Mouse (Mus musculus): ENCODE data around the gene Dab2ip. TPM values are rescaled to one million over a fixed set of nuclear protein-coding genes. Genes with fewer than 3 reads are reported as not detected.

Dab2ip gene
- polyA plus RNA-seq, 1 experiment, result 46.9 TPM

DNA sequence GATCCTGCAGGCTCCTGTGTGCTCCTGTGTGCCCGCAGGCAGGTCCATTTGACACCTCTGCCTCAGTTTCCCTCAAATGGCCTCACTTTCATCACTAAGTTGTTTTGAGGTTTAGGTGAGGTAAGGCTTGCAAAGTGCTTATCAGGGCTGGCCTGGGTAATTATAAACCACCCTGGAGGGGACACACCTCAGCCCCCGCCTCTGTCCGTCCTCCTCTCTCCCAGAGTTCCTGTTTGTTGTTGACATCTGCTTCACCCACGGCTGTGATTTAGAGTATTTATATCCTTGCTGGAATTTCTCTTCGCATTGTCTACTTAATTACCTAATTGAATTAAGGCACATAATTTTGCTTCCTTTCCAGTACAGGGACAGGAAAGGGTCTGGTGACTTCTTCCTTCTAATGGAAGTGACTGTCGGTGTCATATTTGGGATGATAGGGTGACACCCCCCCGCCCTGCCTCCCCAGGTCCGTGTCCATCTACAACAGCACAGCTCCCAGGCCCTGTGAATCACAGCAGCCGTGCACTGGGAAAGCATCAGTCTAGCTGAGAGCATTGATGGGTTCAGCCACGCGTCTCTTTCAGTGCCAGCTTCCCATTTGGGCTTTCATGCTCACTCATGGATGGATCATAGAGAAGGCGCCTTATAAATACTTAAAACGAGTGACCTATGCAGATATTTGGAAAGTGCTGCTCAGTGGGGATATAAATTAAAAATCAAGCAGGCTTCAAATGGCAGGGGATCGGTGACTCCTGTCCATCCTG is 34.1 kb downstream of the Dab2ip start:
- no peak for TF ChIP-seq MYOG (IDR thresholded peaks at IDR 0.05; ENCODE audit: control insufficient read depth in 1 of 3, insufficient read depth in 1 of 3, insufficient read length in 2 of 3, low read depth in 2 of 3)
- no peak for TF ChIP-seq TCF12 (IDR thresholded peaks at IDR 0.05; ENCODE audit: insufficient read depth, poor library complexity, severe bottlenecking)
- TF ChIP-seq MAX (IDR thresholded peaks at IDR 0.05; ENCODE audit: low read depth), result no peak
- no peak for TF ChIP-seq CEBPB (IDR thresholded peaks at IDR 0.05; ENCODE audit: insufficient read depth, poor library complexity, severe bottlenecking)
- no peak for TF ChIP-seq POLR2AphosphoS2 (IDR thresholded peaks at IDR 0.05; ENCODE audit: insufficient read length, low read depth)
- no peak for TF ChIP-seq E2F4 (IDR thresholded peaks at IDR 0.05; ENCODE audit: insufficient read depth)
- Histone ChIP-seq H3ac (ENCODE audit: control insufficient read depth, insufficient read length) (no peak overlapping the region), H3K36me3 (ENCODE audit: control insufficient read depth, insufficient read depth) (no peaks in the 10 kb centered on the region), H3K27me3 (ENCODE audit: control insufficient read depth, insufficient read depth, insufficient read length) (no peaks in the 10 kb centered on the region), H3K79me2 (ENCODE audit: control insufficient read depth, insufficient read depth) (no peaks in the 10 kb centered on the region), H3K4me2 (ENCODE audit: low read depth) (no peak overlapping the region), H3K4me3 (no peak overlapping the region)

- no peak for TF ChIP-seq MYOD1 (IDR thresholded peaks at IDR 0.05; ENCODE audit: control insufficient read depth in 1 of 3, insufficient read length in 2 of 3, low read depth in 2 of 3)
- TF ChIP-seq TCF3 (IDR thresholded peaks at IDR 0.05; ENCODE audit: insufficient read length, low read depth), result no peak
- TF ChIP-seq REST (IDR thresholded peaks at IDR 0.05; ENCODE audit: insufficient read depth, insufficient read length), result no peak
- no peak for TF ChIP-seq TCF12 (IDR thresholded peaks at IDR 0.05; ENCODE audit: insufficient read depth, poor library complexity, severe bottlenecking)
- TF ChIP-seq E2F4 (IDR thresholded peaks at IDR 0.05; ENCODE audit: insufficient read depth), result no peak
- TF ChIP-seq CEBPB (IDR thresholded peaks at IDR 0.05; ENCODE audit: insufficient read depth, poor library complexity, severe bottlenecking), result no peak
- no peak for TF ChIP-seq POLR2A (IDR thresholded peaks at IDR 0.05; ENCODE audit: insufficient read length, low read depth)
- no peak for TF ChIP-seq POLR2AphosphoS2 (IDR thresholded peaks at IDR 0.05; ENCODE audit: insufficient read length, low read depth)
- no peak for TF ChIP-seq USF1 (IDR thresholded peaks at IDR 0.05; ENCODE audit: low read depth)
- Histone ChIP-seq H3K36me3 (ENCODE audit: control insufficient read depth, insufficient read depth) (no peaks in the 10 kb centered on the region), H3K4me3 (no peak overlapping the region), H3K79me2 (ENCODE audit: control insufficient read depth, insufficient read depth) (no peaks in the 10 kb centered on the region), H3K4me2 (ENCODE audit: low read depth) (no peak overlapping the region), H3ac (ENCODE audit: control insufficient read depth, insufficient read length) (no peak overlapping the region), H3K27me3 (ENCODE audit: control insufficient read depth, insufficient read depth, insufficient read length) (no peaks in the 10 kb centered on the region)
Observed at GRCm38 (mm10) chr2:35592725-35593392, 34.8 kb downstream of the Dab2ip start.

DNA sequence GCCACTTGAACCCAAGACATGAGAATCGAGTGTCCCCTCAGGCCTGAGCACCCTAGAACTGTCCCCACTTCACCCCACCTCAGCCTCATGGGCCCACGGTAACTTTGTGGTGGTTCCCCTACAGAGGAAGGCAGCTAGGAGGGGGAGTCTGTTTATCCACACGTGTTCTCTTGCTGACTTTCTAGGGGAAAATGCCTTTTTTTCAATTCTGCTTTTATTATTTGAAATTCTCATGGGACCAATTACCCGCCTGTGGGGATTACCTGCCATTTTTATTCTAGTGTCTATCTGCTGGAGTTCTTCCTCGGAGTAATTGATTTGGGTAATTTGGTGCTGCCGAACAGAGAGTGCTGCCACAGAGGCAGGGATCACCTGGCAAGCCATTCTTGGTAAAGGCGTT is 35.8 kb downstream of the Dab2ip start:
- H3K4me3 ChIP-seq, result no peak overlapping the region
- no peaks in the 10 kb centered on the region for H3K36me3 ChIP-seq (ENCODE audit: control insufficient read depth, insufficient read depth)
- TF ChIP-seq USF1 (IDR thresholded peaks at IDR 0.05; ENCODE audit: low read depth) (no peak), TCF12 (IDR thresholded peaks at IDR 0.05; ENCODE audit: insufficient read depth, poor library complexity, severe bottlenecking) (no peak), REST (IDR thresholded peaks at IDR 0.05; ENCODE audit: insufficient read depth, insufficient read length) (no peak), TCF3 (IDR thresholded peaks at IDR 0.05; ENCODE audit: insufficient read length, low read depth) (no peak), MYOG (IDR thresholded peaks at IDR 0.05; ENCODE audit: control insufficient read depth in 1 of 3, insufficient read depth in 1 of 3, insufficient read length in 2 of 3, low read depth in 2 of 3) (no peak), MAX (IDR thresholded peaks at IDR 0.05; ENCODE audit: low read depth) (no peak), POLR2AphosphoS2 (IDR thresholded peaks at IDR 0.05; ENCODE audit: insufficient read length, low read depth) (no peak), MYOD1 (IDR thresholded peaks at IDR 0.05; ENCODE audit: control insufficient read depth in 1 of 3, insufficient read length in 2 of 3, low read depth in 2 of 3) (no peak), CEBPB (IDR thresholded peaks at IDR 0.05; ENCODE audit: insufficient read depth, poor library complexity, severe bottlenecking) (no peak), E2F4 (IDR thresholded peaks at IDR 0.05; ENCODE audit: insufficient read depth) (no peak), SRF (IDR thresholded peaks at IDR 0.05; ENCODE audit: control insufficient read depth, insufficient read length, low read depth) (no peak), POLR2A (IDR thresholded peaks at IDR 0.05; ENCODE audit: insufficient read length, low read depth) (no peak)
- H3K27me3 ChIP-seq (ENCODE audit: control insufficient read depth, insufficient read depth, insufficient read length), result no peaks in the 10 kb centered on the region
- no peak overlapping the region for H3K4me2 ChIP-seq (ENCODE audit: low read depth)
- H3K79me2 ChIP-seq (ENCODE audit: control insufficient read depth, insufficient read depth), result no peaks in the 10 kb centered on the region
- H3ac ChIP-seq (ENCODE audit: control insufficient read depth, insufficient read length), result no peak overlapping the region

GRCm38 (mm10) chr2:35595102-35595501 is 37.0 kb downstream of the Dab2ip start:
- TF ChIP-seq MYOG (IDR thresholded peaks at IDR 0.05; ENCODE audit: control insufficient read depth in 1 of 3, insufficient read depth in 1 of 3, insufficient read length in 2 of 3, low read depth in 2 of 3) (no peak), SRF (IDR thresholded peaks at IDR 0.05; ENCODE audit: control insufficient read depth, insufficient read length, low read depth) (no peak), E2F4 (IDR thresholded peaks at IDR 0.05; ENCODE audit: insufficient read depth) (no peak), MAX (IDR thresholded peaks at IDR 0.05; ENCODE audit: low read depth) (no peak), USF1 (IDR thresholded peaks at IDR 0.05; ENCODE audit: low read depth) (no peak), TCF12 (IDR thresholded peaks at IDR 0.05; ENCODE audit: insufficient read depth, poor library complexity, severe bottlenecking) (no peak)
- Histone ChIP-seq H3K4me3 (no peak overlapping the region), H3ac (ENCODE audit: control insufficient read depth, insufficient read length) (no peak overlapping the region), H3K36me3 (ENCODE audit: control insufficient read depth, insufficient read depth) (no peaks in the 10 kb centered on the region), H3K79me2 (ENCODE audit: control insufficient read depth, insufficient read depth) (no peaks in the 10 kb centered on the region), H3K4me2 (ENCODE audit: low read depth) (no peak overlapping the region), H3K27me3 (ENCODE audit: control insufficient read depth, insufficient read depth, insufficient read length) (no peaks in the 10 kb centered on the region)

GRCm38 (mm10) chr2:35595718-35596117 is 37.7 kb downstream of the Dab2ip start:
- TF ChIP-seq USF1 (IDR thresholded peaks at IDR 0.05; ENCODE audit: low read depth), result no peak
- no peak for TF ChIP-seq REST (IDR thresholded peaks at IDR 0.05; ENCODE audit: insufficient read depth, insufficient read length)
- TF ChIP-seq MYOD1 (IDR thresholded peaks at IDR 0.05; ENCODE audit: control insufficient read depth in 1 of 3, insufficient read length in 2 of 3, low read depth in 2 of 3), result no peak
- TF ChIP-seq E2F4 (IDR thresholded peaks at IDR 0.05; ENCODE audit: insufficient read depth), result no peak
- TF ChIP-seq CEBPB (IDR thresholded peaks at IDR 0.05; ENCODE audit: insufficient read depth, poor library complexity, severe bottlenecking), result no peak
- no peak for TF ChIP-seq MAX (IDR thresholded peaks at IDR 0.05; ENCODE audit: low read depth)
- TF ChIP-seq POLR2AphosphoS2 (IDR thresholded peaks at IDR 0.05; ENCODE audit: insufficient read length, low read depth), result no peak
- TF ChIP-seq SRF (IDR thresholded peaks at IDR 0.05; ENCODE audit: control insufficient read depth, insufficient read length, low read depth), result no peak
- TF ChIP-seq TCF3 (IDR thresholded peaks at IDR 0.05; ENCODE audit: insufficient read length, low read depth), result no peak
- no peak for TF ChIP-seq POLR2A (IDR thresholded peaks at IDR 0.05; ENCODE audit: insufficient read length, low read depth)
- no peak for TF ChIP-seq TCF12 (IDR thresholded peaks at IDR 0.05; ENCODE audit: insufficient read depth, poor library complexity, severe bottlenecking)
- no peak for TF ChIP-seq MYOG (IDR thresholded peaks at IDR 0.05; ENCODE audit: control insufficient read depth in 1 of 3, insufficient read depth in 1 of 3, insufficient read length in 2 of 3, low read depth in 2 of 3)
- H3K36me3 ChIP-seq (ENCODE audit: control insufficient read depth, insufficient read depth), result no peaks in the 10 kb centered on the region
- H3ac ChIP-seq (ENCODE audit: control insufficient read depth, insufficient read length), result no peak overlapping the region
- no peaks in the 10 kb centered on the region for H3K27me3 ChIP-seq (ENCODE audit: control insufficient read depth, insufficient read depth, insufficient read length)
- H3K4me3 ChIP-seq, result no peak overlapping the region
- H3K79me2 ChIP-seq (ENCODE audit: control insufficient read depth, insufficient read depth), result no peaks in the 10 kb centered on the region
- no peak overlapping the region for H3K4me2 ChIP-seq (ENCODE audit: low read depth)

All from myocyte (in vitro differentiated cells).